In genomic region chr4:88337365-88337764, GRCm38 (mm10) we compare ENCODE assay signal across 26 mouse cellular contexts.
A peak's percentile ranks its signal among the peaks of the same experiment; 100 is the strongest.
DNase-seq lines count a peak whose midpoint lies in the region; ATAC-seq and TF ChIP-seq lines count a peak whose summit lies in the region.
"Had no signal": no experiment of that assay in that cellular context is flagged by ENCODE, and none has a peak within 500 bp of the region (broad histone marks: within the 10 kb centered on the region; RNA-seq: fewer than 3 reads in every experiment).

No protein-coding gene starts in this region.

- no peaks in the 10 kb centered on the region for H3K79me3 ChIP-seq in C2C12 (ENCODE audit: low read depth)

- no peak for TF ChIP-seq CTCF in C2C12 (IDR thresholded peaks at IDR 0.05; ENCODE audit: control insufficient read depth, insufficient read depth, insufficient read length)

- no peak for ATAC-seq in hindbrain, embryonic 15.5 days (ENCODE audit: low FRiP score, low read depth)
- no peak for ATAC-seq in hindbrain, embryonic 12.5 days (ENCODE audit: low FRiP score)
- ATAC-seq in stomach, embryonic 14.5 days (ENCODE audit: insufficient number of reproducible peaks, insufficient read depth, low FRiP score, low read depth) = no peak
- ATAC-seq: lung, postnatal 0 days had no signal

- no peak overlapping the region for H3K4me2 ChIP-seq in hindbrain, embryonic 15.5 days
- H3K4me2 ChIP-seq in hindbrain, embryonic 12.5 days (replicated peaks) = no peak overlapping the region
- H3K4me2 ChIP-seq in stomach, embryonic 14.5 days (replicated peaks; ENCODE audit: low read depth, low read length) = no peak overlapping the region
- H3K4me2 ChIP-seq: heart, embryonic 13.5 days; hindbrain, embryonic 14.5 days; limb, embryonic 15.5 days; midbrain, embryonic 11.5 days had no signal

- peaks cover 20% of the 10 kb centered on the region; the same call in 1 of the 2 replicates for H3K4me1 ChIP-seq in hindbrain, embryonic 15.5 days (replicated peaks)
- H3K4me1 ChIP-seq in hindbrain, embryonic 12.5 days = 0 out of 2 replicates have a peak, but pooled peaks cover 5% of the 10 kb centered on the region
- no peaks in the 10 kb centered on the region for H3K4me1 ChIP-seq in stomach, embryonic 14.5 days (ENCODE audit: control insufficient read depth, insufficient read depth, low read length)
- H3K4me1 ChIP-seq in embryonic facial prominence, embryonic 10.5 days = peaks cover 22% of the 10 kb centered on the region
- H3K4me1 ChIP-seq: heart, embryonic 13.5 days; limb, embryonic 15.5 days had no signal

- no peak overlapping the region for H3K9ac ChIP-seq in hindbrain, embryonic 15.5 days
- no peak overlapping the region for H3K9ac ChIP-seq in hindbrain, embryonic 12.5 days
- no peak overlapping the region for H3K9ac ChIP-seq in stomach, embryonic 14.5 days (replicated peaks; ENCODE audit: low read depth, low read length)
- H3K9ac ChIP-seq: heart, embryonic 13.5 days; hindbrain, embryonic 14.5 days; limb, embryonic 15.5 days; liver, embryonic 14.5 days had no signal

- no peaks in the 10 kb centered on the region for H3K36me3 ChIP-seq in hindbrain, embryonic 15.5 days
- H3K36me3 ChIP-seq in hindbrain, embryonic 12.5 days = no peaks in the 10 kb centered on the region
- H3K36me3 ChIP-seq in C2C12 (ENCODE audit: control insufficient read depth, insufficient read depth) = no peaks in the 10 kb centered on the region
- no peaks in the 10 kb centered on the region for H3K36me3 ChIP-seq in stomach, embryonic 14.5 days (ENCODE audit: control insufficient read depth, insufficient read depth, low read length)
- no peaks in the 10 kb centered on the region for H3K36me3 ChIP-seq in embryonic facial prominence, embryonic 10.5 days (replicated peaks)
- H3K36me3 ChIP-seq: heart, embryonic 13.5 days; limb, embryonic 15.5 days had no signal

- no peaks in the 10 kb centered on the region for H3K27me3 ChIP-seq in hindbrain, embryonic 15.5 days
- no peaks in the 10 kb centered on the region for H3K27me3 ChIP-seq in hindbrain, embryonic 12.5 days
- no peaks in the 10 kb centered on the region for H3K27me3 ChIP-seq in C2C12 (ENCODE audit: control insufficient read depth, insufficient read depth, insufficient read length)
- no peaks in the 10 kb centered on the region for H3K27me3 ChIP-seq in stomach, embryonic 14.5 days (ENCODE audit: control insufficient read depth, insufficient read depth, low read length)
- H3K27me3 ChIP-seq in embryonic facial prominence, embryonic 10.5 days (replicated peaks; ENCODE audit: low read depth, poor library complexity, severe bottlenecking) = no peaks in the 10 kb centered on the region
- H3K27me3 ChIP-seq: heart, embryonic 13.5 days; limb, embryonic 15.5 days had no signal

- WGBS in hindbrain, embryonic 15.5 days = 73% methylated on average over 2 of the region's 2 CpGs
- WGBS in hindbrain, embryonic 12.5 days = 68% methylated on average over 2 of the region's 2 CpGs
- 32% methylated on average over 2 of the region's 2 CpGs for WGBS in stomach, embryonic 14.5 days
- 53% methylated on average over 2 of the region's 2 CpGs for WGBS in embryonic facial prominence, embryonic 10.5 days

- H3K9me3 ChIP-seq in hindbrain, embryonic 15.5 days = no peaks in the 10 kb centered on the region
- H3K9me3 ChIP-seq in hindbrain, embryonic 12.5 days (replicated peaks) = no peaks in the 10 kb centered on the region
- no peaks in the 10 kb centered on the region for H3K9me3 ChIP-seq in stomach, embryonic 14.5 days (ENCODE audit: control insufficient read depth, low read depth, low read length)
- H3K9me3 ChIP-seq in embryonic facial prominence, embryonic 10.5 days = no peaks in the 10 kb centered on the region
- H3K9me3 ChIP-seq: heart, embryonic 13.5 days; limb, embryonic 15.5 days had no signal

- no peak overlapping the region for H3ac ChIP-seq in C2C12 (ENCODE audit: control insufficient read depth, insufficient read length, low read depth)

- peak; percentile 59 for DNase-seq in fat pad, adult 2 months (ENCODE audit: extremely low read depth, low read depth, low spot score)
- DNase-seq in left cerebral cortex, adult 11 months (ENCODE audit: low spot score) = no peak
- DNase-seq in embryonic facial prominence, embryonic 10.5 days (ENCODE audit: low spot score) = no peak
- DNase-seq: adrenal gland, postnatal 10 days; cerebellum, adult 2 months; cerebellum, postnatal 25 days; embryo, embryonic 11 days; gastrocnemius, postnatal 10 days; heart, adult 2 months; heart, postnatal 14 days; kidney, adult 9 months; kidney, postnatal 25 days; layer of hippocampus, postnatal 36 days; right cerebral cortex, postnatal 14 days; thymus, adult 18-20 months; thymus, postnatal 4 days had no signal

- 0 out of 2 replicates have a peak overlapping the region, but pooled peaks have one; percentile 14 for H3K27ac ChIP-seq in hindbrain, embryonic 15.5 days (replicated peaks)
- H3K27ac ChIP-seq in hindbrain, embryonic 12.5 days = no peak overlapping the region
- H3K27ac ChIP-seq in stomach, embryonic 14.5 days (ENCODE audit: low read length) = peak overlapping the region; percentile 6; the same call in 1 of the 2 replicates
- no peak overlapping the region for H3K27ac ChIP-seq in embryonic facial prominence, embryonic 10.5 days (replicated peaks)
- H3K27ac ChIP-seq: heart, adult 2 months; heart, embryonic 13.5 days; limb, embryonic 15.5 days; liver, embryonic 14.5 days had no signal

- no peak overlapping the region for H3K4me3 ChIP-seq in hindbrain, embryonic 15.5 days
- H3K4me3 ChIP-seq in hindbrain, embryonic 12.5 days = no peak overlapping the region
- H3K4me3 ChIP-seq in C2C12 (ENCODE audit: insufficient read depth, poor library complexity, severe bottlenecking) = no peak overlapping the region
- no peak overlapping the region for H3K4me3 ChIP-seq in stomach, embryonic 14.5 days (ENCODE audit: low read depth, low read length)
- no peak overlapping the region for H3K4me3 ChIP-seq in embryonic facial prominence, embryonic 10.5 days
- H3K4me3 ChIP-seq: heart, adult 2 months; heart, embryonic 13.5 days; limb, embryonic 15.5 days had no signal

- H3K79me2 ChIP-seq in C2C12 (ENCODE audit: control insufficient read depth, insufficient read depth) = no peaks in the 10 kb centered on the region

TF ChIP-seq in C2C12, 6 proteins besides CTCF, POLR2A, EP300 and RAD21:
- peak; percentile 6 for TF ChIP-seq CEBPB (IDR thresholded peaks at IDR 0.05; ENCODE audit: low read depth)
- TF ChIP-seq MYOG (IDR thresholded peaks at IDR 0.05; ENCODE audit: control insufficient read depth, extremely low read depth, insufficient read length) = no peak
- no peak for TF ChIP-seq MAX (IDR thresholded peaks at IDR 0.05)
- TF ChIP-seq USF1 (IDR thresholded peaks at IDR 0.05; ENCODE audit: low read depth) = no peak
- no peak for TF ChIP-seq MYOD1 (IDR thresholded peaks at IDR 0.05; ENCODE audit: control insufficient read depth, insufficient read length, low read depth)
- TF ChIP-seq FOSL1 (IDR thresholded peaks at IDR 0.05; ENCODE audit: insufficient read depth, low read length, poor library complexity, severe bottlenecking) = no peak

Comparison
In these comparisons a context has a peak if more than half of its experiments do, and no peak if none do; other contexts are left out.
1. H3K27ac ChIP-seq: peak in hindbrain, embryonic 15.5 days (single experiment) and stomach, embryonic 14.5 days (single experiment); none in hindbrain, embryonic 12.5 days (single experiment) and embryonic facial prominence, embryonic 10.5 days (single experiment).